Mouse (Mus musculus) forebrain, embryonic 15.5 days (tissue): Measurements from ENCODE around the gene Chrna10. TPM values are rescaled to one million over a fixed set of nuclear protein-coding genes. Genes with fewer than 3 reads are reported as not detected.

ENCODE experiments used
- ATAC-seq: fragments of 200-750 bp; cut with Nextera tagmentation; replicated peaks from 2 replicates; pipeline ENCODE4 v1.8.0; 2017; ENCODE audit warnings: mild to moderate bottlenecking, moderate TSS enrichment, moderate library complexity
- H3K27ac ChIP-seq: fragments of 300-500 bp; sonication (generic); replicated peaks from 2 replicates; pipeline ENCODE4 v1.5.1; 2015; ENCODE audit warnings: mild to moderate bottlenecking, inconsistent platforms
- H3K27me3 ChIP-seq: fragments of 300-500 bp; sonication (generic); 2 replicates; pipeline ENCODE4 v1.6.1; 2015; ENCODE audit warnings: inconsistent platforms
- H3K36me3 ChIP-seq: fragments of 300-500 bp; sonication (generic); 2 replicates; pipeline ENCODE4 v1.6.1; 2015; ENCODE audit warnings: mild to moderate bottlenecking, inconsistent platforms
- H3K4me1 ChIP-seq: fragments of 300-500 bp; sonication (generic); 2 replicates; pipeline ENCODE4 v1.6.1; 2015; ENCODE audit warnings: inconsistent platforms
- H3K4me2 ChIP-seq: fragments of 300-500 bp; sonication (generic); replicated peaks from 2 replicates; pipeline ENCODE4 v1.6.1; 2015; ENCODE audit warnings: mild to moderate bottlenecking, inconsistent platforms
- H3K4me3 ChIP-seq: fragments of 300-500 bp; sonication (generic); 2 replicates; pipeline ENCODE4 v1.5.1; 2015; ENCODE audit warnings: mild to moderate bottlenecking, inconsistent platforms
- H3K9ac ChIP-seq: fragments of 300-500 bp; sonication (generic); replicated peaks from 2 replicates; pipeline ENCODE4 v1.6.1; 2015; ENCODE audit warnings: mild to moderate bottlenecking, inconsistent platforms
- H3K9me3 ChIP-seq: fragments of 300-500 bp; sonication (generic); 2 replicates; pipeline ENCODE4 v1.6.1; 2016; ENCODE audit warnings: inconsistent platforms
- WGBS: fragments of 180-500 bp; shearing (Covaris S2); methylation state at CpG from one replicate; pipeline ENCODE4 v1.1.7; 2015; ENCODE audit warnings: mixed read lengths; 5-methylcytosine and 5-hydroxymethylcytosine counted together
- polyA plus RNA-seq: library from polyadenylated mRNA; unstranded; fragments of >200 nt; fragmentation: Nextera tagmentation; extraction: Ambion mirVana; gene quantifications from 2 replicates; pipeline ENCODE4 v1.2.1, GENCODE M21; 2015

Gene Chrna10
- polyA plus RNA-seq, 1 experiment from 2014 or later: not detected

GRCm38 (mm10) chr7:102078517-102078916 is 38.1 kb downstream of the Chrna10 start:
- no peaks in the 10 kb centered on the region for H3K27me3 ChIP-seq
- no peak overlapping the region for H3K4me2 ChIP-seq
- peaks cover 83% of the 10 kb centered on the region for H3K36me3 ChIP-seq
- no peaks in the 10 kb centered on the region for H3K9me3 ChIP-seq
- WGBS: 74% methylated on average over 7 of the region's 7 CpGs
- H3K9ac ChIP-seq: no peak overlapping the region
- no peaks in the 10 kb centered on the region for H3K4me1 ChIP-seq
- ATAC-seq: no peak
- no peak overlapping the region for H3K4me3 ChIP-seq
- H3K27ac ChIP-seq: no peak overlapping the region

GRCm38 (mm10) chr7:102076714-102077296 is 39.8 kb downstream of the Chrna10 start:
- WGBS: 83% methylated on average over 7 of the region's 7 CpGs
- Histone ChIP-seq H3K27ac (no peak overlapping the region), H3K4me3 (no peak overlapping the region), H3K36me3 (peaks cover 80% of the 10 kb centered on the region), H3K4me1 (no peaks in the 10 kb centered on the region), H3K9me3 (no peaks in the 10 kb centered on the region), H3K4me2 (no peak overlapping the region), H3K9ac (no peak overlapping the region), H3K27me3 (no peaks in the 10 kb centered on the region)
- ATAC-seq: no peak; the same call in 1 of the 2 replicates

- Histone ChIP-seq H3K9ac (peak overlapping the region; percentile 78), H3K27ac (no peak overlapping the region), H3K9me3 (no peaks in the 10 kb centered on the region), H3K36me3 (peaks cover 10% of the 10 kb centered on the region; the same call in 1 of the 2 replicates), H3K27me3 (no peaks in the 10 kb centered on the region), H3K4me3 (peak overlapping the region; percentile 67), H3K4me1 (peaks cover 40% of the 10 kb centered on the region), H3K4me2 (peak overlapping the region; percentile 55)
- ATAC-seq: no peak
- 72% methylated on average over 6 of the region's 6 CpGs for WGBS
Observed at GRCm38 (mm10) chr7:102066363-102066762, 50.3 kb downstream of the Chrna10 start.

GRCm38 (mm10) chr7:102065046-102065891 is 51.4 kb downstream of the Chrna10 start, which contains the start of the genes Rnf121, Xndc1 and Xntrpc:
Rnf121 (minus strand) TSS chr7:102065469.
Xndc1 (plus strand) TSS chr7:102065511.
Xntrpc (plus strand) TSS chr7:102065713.
- H3K4me3 ChIP-seq: peak within 1 kb of the TSS; percentile 67
- WGBS: under 1% methylated on average over 56 of the region's 56 CpGs
- peak; percentile 100 for ATAC-seq

GRCm38 (mm10) chr7:102064655-102065045 is 52.0 kb downstream of the Chrna10 start:
- peak overlapping the region; percentile 67 for H3K4me3 ChIP-seq

More at GRCm38 (mm10) chr7:102065046-102065891, 51.4 kb downstream of the Chrna10 start, which contains the start of the genes Rnf121, Xndc1 and Xntrpc:
- 0 out of 2 replicates have a peak, but pooled peaks cover 3% of the 10 kb centered on the region for H3K36me3 ChIP-seq
- no peaks in the 10 kb centered on the region for H3K27me3 ChIP-seq
- H3K4me2 ChIP-seq: peak within 1 kb of the TSS; percentile 55
- peak within 1 kb of the TSS; percentile 91 for H3K27ac ChIP-seq
- no peaks in the 10 kb centered on the region for H3K9me3 ChIP-seq
- H3K9ac ChIP-seq: peak within 1 kb of the TSS; percentile 78
- H3K4me1 ChIP-seq: peaks cover 40% of the 10 kb centered on the region

GRCm38 (mm10) chr7:102063891-102064290 is 52.7 kb downstream of the Chrna10 start:
- no peak for ATAC-seq
- no peak overlapping the region for H3K9ac ChIP-seq
- peak overlapping the region; percentile 67 for H3K4me3 ChIP-seq
- H3K27ac ChIP-seq: no peak overlapping the region
- H3K36me3 ChIP-seq: peaks cover 12% of the 10 kb centered on the region
- H3K4me2 ChIP-seq: peak overlapping the region; percentile 55
- no peaks in the 10 kb centered on the region for H3K27me3 ChIP-seq
- WGBS: 93% methylated on average over 9 of the region's 9 CpGs
- no peaks in the 10 kb centered on the region for H3K9me3 ChIP-seq
- H3K4me1 ChIP-seq: peaks cover 40% of the 10 kb centered on the region

More at GRCm38 (mm10) chr7:102064655-102065045, 52.0 kb downstream of the Chrna10 start:
- Histone ChIP-seq H3K4me2 (peak overlapping the region; percentile 55), H3K27me3 (no peaks in the 10 kb centered on the region), H3K9me3 (no peaks in the 10 kb centered on the region), H3K36me3 (peaks cover 4% of the 10 kb centered on the region), H3K4me1 (peaks cover 40% of the 10 kb centered on the region), H3K9ac (peak overlapping the region; percentile 78), H3K27ac (peak overlapping the region; percentile 91)
- 0% methylated on average over 9 of the region's 9 CpGs for WGBS
- ATAC-seq: peak; percentile 46

- H3K9ac ChIP-seq: no peak overlapping the region
- H3K4me1 ChIP-seq: peaks cover 36% of the 10 kb centered on the region
- no peaks in the 10 kb centered on the region for H3K9me3 ChIP-seq
- H3K36me3 ChIP-seq: peaks cover 21% of the 10 kb centered on the region
- H3K27ac ChIP-seq: no peak overlapping the region
- H3K27me3 ChIP-seq: no peaks in the 10 kb centered on the region
- WGBS: 80% methylated on average over 1 of the region's 1 CpGs
- no peak overlapping the region for H3K4me2 ChIP-seq
- ATAC-seq: no peak
- no peak overlapping the region for H3K4me3 ChIP-seq
Observed at GRCm38 (mm10) chr7:102062203-102062602, 54.4 kb downstream of the Chrna10 start.

- no peaks in the 10 kb centered on the region for H3K27me3 ChIP-seq
- ATAC-seq: no peak
- no peaks in the 10 kb centered on the region for H3K9me3 ChIP-seq
- no peak overlapping the region for H3K27ac ChIP-seq
- peaks cover 21% of the 10 kb centered on the region for H3K36me3 ChIP-seq
- no peak overlapping the region for H3K4me3 ChIP-seq
- no peak overlapping the region for H3K9ac ChIP-seq
- H3K4me2 ChIP-seq: no peak overlapping the region
- peaks cover 30% of the 10 kb centered on the region for H3K4me1 ChIP-seq
- WGBS: 93% methylated on average over 3 of the region's 3 CpGs
Observed at GRCm38 (mm10) chr7:102061353-102061752, 55.3 kb downstream of the Chrna10 start.

Other genes starting within 250 kb of the Chrna10 start
- gene Folr1, start 246.0 kb downstream of the Chrna10 start, polyA plus RNA-seq: 18.9 and 30.4 TPM in 2 replicates
- gene Lamtor1, start 210.9 kb downstream of the Chrna10 start, polyA plus RNA-seq: 165 and 167 TPM in 2 replicates
- 0.24 and 0.47 TPM in 2 replicates for gene Tomt, start 210.5 kb downstream of the Chrna10 start, polyA plus RNA-seq
- 9.5 and 12.7 TPM in 2 replicates for gene Lrrc51, start 182.9 kb downstream of the Chrna10 start, polyA plus RNA-seq
- 63.3 and 65.1 TPM in 2 replicates for gene Numa1, start 182.7 kb downstream of the Chrna10 start, polyA plus RNA-seq
- gene Il18bp, start 98.1 kb downstream of the Chrna10 start, polyA plus RNA-seq: 3.4 and 4.4 TPM in 2 replicates
- gene Rnf121, start 51.4 kb downstream of the Chrna10 start, polyA plus RNA-seq: 32.1 and 33.0 TPM in 2 replicates
- gene Xndc1, start 51.3 kb downstream of the Chrna10 start, polyA plus RNA-seq: 40.3 TPM in 2 replicates
- gene Xntrpc, start 51.1 kb downstream of the Chrna10 start, polyA plus RNA-seq: 1.5 and 1.9 TPM in 2 replicates
- 0.29 TPM in 1 of 2 replicates, not detected in the other for gene Trpc2, start 33.7 kb downstream of the Chrna10 start, polyA plus RNA-seq
- 0.17 and 0.28 TPM in 2 replicates for gene Art1, start 15.1 kb downstream of the Chrna10 start, polyA plus RNA-seq
- gene Art5, start 7.3 kb downstream of the Chrna10 start, polyA plus RNA-seq: 0.83 and 0.97 TPM in 2 replicates
- 24.2 and 24.7 TPM in 2 replicates for gene Nup98, start 93.3 kb upstream of the Chrna10 start, polyA plus RNA-seq
- 52.9 and 54.1 TPM in 2 replicates for gene Pgap2, start 93.4 kb upstream of the Chrna10 start, polyA plus RNA-seq
- 16.7 and 19.6 TPM in 2 replicates for gene Rhog, start 139.2 kb upstream of the Chrna10 start, polyA plus RNA-seq
- gene Stim1, start 151.0 kb upstream of the Chrna10 start, polyA plus RNA-seq: 9.6 and 11.1 TPM in 2 replicates